Mouse (Mus musculus) kidney, adult 8-10 months (tissue): ENCODE measurements around the gene Rpap3.
A peak's percentile ranks its signal among the peaks of the same experiment; 100 is the strongest.
"Not testable (repeated sequence)": the region's sequence is repeated elsewhere in the genome, so short reads cannot be mapped to it uniquely, and the experiment has no call there.

ENCODE experiments used
- DNase-seq, 2 experiments: peaks; one replicate each; pipeline ENCODE4 v3.0.0; 2022

The Rpap3 gene

DNA sequence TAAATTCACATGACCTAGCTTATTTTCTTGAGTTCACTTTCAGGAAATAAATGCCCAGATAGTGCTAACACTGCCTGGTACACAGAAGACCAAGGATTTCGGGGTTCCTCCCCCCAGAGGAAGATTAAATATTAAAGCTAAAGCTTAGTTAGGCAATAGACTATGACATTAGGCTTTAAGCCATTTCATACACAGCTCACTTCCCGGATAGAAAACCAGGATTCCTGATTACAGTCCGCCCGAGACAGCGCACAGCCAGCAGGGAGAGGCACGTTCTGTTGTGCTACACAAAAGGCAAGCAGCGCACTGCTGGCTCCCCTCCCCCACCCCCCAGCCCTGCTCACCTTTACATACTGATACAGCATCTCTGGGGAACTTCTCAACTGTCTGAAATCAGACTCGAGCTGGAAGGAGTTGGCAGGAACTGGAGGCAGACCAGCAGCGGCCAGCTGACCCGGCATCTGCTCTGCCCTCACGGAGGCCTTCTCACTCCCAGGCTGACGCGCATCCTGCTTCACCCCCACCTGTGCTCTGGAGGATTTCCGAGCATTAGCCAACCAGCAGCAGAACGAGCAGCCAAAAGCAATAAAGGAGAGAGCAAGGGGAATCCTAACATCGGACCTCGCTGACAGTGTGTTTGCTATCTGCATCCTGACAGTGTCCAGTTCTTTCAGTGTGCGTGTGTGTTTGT is 25.5 kb downstream of the Rpap3 start:
- no peak for DNase-seq

- no peak for DNase-seq
These were observed 28.3 kb downstream of the Rpap3 start for GRCm38 (mm10) chr15:97677341-97677740.

DNA sequence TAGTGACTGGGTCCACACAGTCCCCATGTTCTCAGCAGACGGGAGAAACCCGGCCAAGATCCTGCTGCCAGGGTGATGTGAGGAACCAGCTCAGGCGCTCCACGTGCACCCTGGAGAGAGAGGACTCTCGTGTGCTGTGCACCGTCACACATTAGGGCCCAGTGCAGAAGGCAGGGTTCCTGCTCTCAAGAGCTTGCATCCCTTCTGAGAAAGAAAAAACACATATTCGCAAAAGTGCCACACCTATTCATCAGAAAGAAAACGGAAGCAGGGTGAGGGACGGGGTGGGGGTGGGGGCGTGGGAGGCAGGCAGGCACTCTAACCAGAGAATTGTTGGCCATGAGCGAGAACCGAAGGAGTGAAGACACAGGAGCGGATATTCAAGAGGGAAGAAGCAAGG is 29.7 kb downstream of the Rpap3 start:
- no peak for DNase-seq

- DNase-seq, result no peak
These were observed 31.2 kb downstream of the Rpap3 start for GRCm38 (mm10) chr15:97674423-97674822.

- DNase-seq, result no peak
These were observed 32.2 kb downstream of the Rpap3 start for GRCm38 (mm10) chr15:97673256-97674000.

GRCm38 (mm10) chr15:97672211-97672765 is 33.3 kb downstream of the Rpap3 start:
- no peak for DNase-seq

DNA sequence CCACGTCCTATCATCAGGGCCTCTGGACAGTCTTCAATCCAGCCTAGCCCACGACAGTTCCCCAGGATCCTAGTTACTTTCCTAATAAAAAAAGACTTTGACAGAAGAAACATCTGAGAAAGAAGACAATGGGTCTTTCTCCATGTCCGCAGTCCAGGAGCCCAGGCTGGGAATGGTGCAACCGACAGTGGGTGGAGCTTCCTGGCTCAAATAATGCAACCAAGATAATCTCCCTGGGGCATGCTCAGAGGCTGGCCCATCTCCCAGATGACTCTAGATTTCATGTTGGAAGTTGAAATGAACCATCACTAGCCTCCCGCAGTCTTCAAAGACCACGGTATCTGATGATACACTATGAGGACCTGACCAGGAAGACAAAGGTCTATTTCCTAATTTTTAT is 35.1 kb downstream of the Rpap3 start:
- no peak for DNase-seq

DNA sequence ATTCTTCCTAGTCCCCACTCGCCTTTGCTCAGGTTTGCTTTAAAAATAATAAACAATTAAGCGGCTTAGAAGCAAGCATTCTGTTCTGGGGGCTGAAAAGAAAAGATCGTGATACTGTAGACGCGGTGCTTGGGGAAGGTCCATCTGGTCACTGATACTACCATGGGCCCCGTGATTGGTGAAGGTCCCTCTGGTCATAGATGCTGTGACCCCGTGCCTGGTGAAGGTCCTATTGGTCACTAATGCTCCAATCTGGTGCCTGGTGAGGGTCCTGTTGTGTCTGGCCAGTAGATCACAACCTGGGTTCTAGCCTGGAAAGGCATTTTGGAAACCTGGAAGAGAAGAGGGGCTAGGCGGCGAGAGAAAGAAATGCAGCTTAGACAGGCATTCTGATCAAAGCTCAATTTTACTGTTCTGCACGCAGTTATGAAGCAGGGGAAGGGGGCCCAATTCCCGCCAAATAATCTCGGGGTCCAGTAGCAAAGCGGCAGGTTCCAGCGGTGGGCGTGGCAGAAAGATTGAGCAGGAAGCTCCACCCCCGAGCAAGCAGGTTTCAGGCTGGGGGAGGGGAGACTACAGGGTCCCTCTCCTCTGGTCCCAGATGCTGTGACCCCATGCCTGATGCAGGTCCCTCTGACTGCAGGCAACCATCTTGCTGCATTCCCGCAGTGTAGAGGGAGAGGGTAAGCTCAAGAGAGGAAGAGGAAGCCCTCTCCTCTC is 37.3 kb downstream of the Rpap3 start:
- DNase-seq, result not testable (repeated sequence)

DNA sequence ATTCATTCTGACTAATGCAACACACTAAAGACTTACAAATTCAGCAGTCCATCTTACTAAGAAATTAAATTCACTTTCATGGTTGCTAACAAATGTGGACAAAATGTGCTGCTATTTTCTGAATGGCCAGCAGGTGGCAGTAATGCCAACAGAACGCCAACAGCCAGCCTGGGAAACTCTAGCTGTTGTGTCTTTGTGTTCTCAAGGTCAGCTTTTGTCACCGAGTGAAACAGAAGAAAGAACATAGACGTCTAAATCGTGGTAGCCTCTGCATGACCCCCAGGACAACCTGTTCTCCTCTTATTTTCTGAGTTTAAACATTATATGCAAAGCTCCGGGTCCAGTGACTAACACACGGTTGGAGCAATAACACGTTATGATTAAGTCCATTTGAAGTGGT is 38.2 kb downstream of the Rpap3 start:
- DNase-seq, result peak; percentile 59 to 73

DNA sequence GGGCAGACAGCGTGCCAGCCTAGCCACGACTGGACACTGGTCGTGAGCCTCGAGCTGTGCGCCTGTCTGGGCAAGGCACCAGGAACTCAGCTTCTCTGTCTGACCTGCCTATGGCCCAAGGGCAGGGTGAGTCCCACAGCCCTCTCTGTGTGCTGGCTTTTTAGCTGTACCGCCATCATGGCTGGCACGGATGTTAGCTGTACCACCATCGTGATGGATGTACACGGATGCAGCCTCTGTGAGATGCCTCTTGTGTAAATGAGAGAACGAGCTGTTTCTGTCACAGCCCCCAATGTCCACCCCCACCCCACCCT is 39.2 kb downstream of the Rpap3 start:
- DNase-seq, result no peak

DNA sequence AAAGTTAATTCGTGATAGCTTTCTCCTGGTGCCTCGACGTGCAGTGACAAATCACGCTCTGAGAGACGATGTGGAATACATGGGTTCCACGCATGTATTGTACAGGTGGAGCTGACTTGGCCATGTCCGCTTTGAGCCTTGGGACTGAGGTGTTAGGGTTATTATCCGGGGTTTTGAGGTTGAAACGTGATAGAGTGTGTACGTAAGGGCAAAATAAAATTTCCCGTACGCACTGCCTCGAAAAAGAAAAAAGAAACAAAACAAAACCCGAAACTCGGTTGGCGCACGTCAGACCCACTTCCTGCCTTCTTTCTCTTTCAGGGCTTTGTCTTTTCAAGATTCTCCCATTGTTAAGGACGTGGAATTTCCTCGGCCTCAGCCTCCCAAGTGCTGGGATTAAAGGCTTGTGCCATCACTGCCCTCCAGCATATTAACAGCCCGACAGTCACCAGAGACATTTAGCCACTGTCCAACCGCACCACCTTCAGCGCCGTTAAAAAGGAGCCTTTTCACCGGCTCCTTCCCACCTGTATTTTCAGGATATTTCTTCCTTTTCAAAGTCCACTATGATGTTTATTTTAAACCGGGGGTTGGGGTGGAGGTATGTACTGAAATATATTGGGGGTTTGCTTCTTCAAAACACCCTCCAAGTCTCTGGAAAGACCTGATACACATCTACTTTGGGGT is 39.7 kb downstream of the Rpap3 start:
- DNase-seq, result no peak

- no peak for DNase-seq
These were observed 40.5 kb downstream of the Rpap3 start for GRCm38 (mm10) chr15:97664981-97665668.

DNA sequence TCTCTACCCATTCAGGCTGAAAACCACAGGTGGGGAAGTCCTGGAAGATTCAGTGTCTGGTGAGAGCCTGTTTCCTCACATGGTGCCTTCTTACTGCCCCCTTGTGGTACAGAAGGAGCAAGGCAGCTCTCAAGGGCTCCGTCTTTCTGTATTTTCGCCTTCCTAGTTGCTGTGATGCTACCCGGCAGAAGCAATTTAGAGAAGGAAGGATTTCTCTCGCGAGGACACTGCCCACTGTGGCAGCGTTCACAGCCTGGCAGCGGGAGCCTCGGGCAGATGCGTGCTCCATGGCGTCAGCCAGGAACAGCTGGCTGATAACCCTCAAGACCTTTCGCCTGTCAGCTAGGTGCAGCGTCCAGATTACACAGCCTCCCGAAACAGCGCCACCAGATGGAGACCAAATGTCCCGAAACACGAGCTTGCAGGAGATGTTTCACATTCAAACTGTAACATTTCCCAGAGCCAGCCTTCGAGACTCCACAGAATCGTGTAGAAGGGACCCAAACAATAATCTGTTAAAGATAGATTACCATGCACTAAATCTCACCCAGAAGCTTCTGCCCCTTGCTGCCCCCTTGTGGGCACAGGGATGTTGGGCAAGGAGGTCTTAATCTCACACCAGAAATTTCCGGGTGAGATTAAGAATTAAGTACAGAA is 41.7 kb downstream of the Rpap3 start:
- peak; percentile 48 to 73 for DNase-seq

DNA sequence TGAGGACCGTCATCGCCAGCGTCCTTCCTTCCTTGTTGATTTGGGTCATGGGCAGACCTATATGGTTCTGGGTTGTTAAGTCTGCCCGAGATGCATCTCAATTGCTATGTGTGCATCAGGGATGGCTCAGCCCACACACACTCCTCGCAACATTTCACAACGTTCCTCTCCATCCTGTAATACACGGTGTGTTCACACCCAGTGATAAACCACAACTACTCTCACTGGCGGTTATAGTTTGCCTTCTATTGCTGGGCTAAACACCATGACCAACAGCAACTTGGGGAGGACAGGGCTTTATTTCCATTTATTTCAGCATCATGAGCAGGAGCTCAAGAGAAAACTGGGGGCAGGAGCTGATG is 46.9 kb downstream of the Rpap3 start:
- no peak for DNase-seq

GRCm38 (mm10) chr15:97657856-97658754 is 47.5 kb downstream of the Rpap3 start:
- no peak for DNase-seq

DNA sequence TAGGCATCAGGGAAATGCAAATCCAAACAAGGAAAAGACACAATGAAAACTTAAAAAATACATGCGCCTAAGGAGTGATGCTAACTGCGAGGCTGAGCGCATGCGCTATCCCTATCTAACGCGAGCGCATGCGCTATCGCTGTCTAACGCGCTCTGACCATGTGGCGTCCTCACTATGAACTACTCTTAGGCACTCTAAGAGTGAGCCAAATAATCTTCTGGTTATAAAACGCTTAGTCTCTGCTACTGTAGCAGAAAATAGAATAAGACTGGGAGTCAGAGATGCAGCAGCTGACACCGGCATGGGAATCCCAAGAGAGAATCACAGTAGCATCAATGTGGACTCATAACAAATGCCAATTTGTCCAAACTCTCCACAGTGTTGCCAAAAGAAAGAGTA is 48.2 kb downstream of the Rpap3 start:
- no peak for DNase-seq

DNA sequence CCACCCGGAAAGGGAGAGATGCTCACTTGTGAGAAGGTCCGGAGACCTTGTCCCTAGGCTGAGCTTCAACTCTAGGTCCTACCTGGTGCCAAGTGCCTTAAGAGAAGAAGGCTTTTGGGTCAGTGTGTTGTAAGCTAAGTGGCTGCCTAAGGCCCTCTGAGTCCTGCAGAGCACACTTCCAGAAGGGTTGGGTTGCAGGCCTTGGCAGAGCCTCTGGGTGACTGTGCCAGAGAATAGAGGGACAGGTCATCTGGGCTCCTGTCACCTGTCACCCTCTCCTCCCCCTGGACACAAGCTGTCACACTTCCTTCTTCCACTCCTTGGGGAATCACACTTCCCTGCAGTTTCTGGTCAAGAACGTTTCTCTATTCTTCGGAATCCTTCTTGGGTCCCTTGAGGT is 55.9 kb downstream of the Rpap3 start:
- DNase-seq, result no peak

DNA sequence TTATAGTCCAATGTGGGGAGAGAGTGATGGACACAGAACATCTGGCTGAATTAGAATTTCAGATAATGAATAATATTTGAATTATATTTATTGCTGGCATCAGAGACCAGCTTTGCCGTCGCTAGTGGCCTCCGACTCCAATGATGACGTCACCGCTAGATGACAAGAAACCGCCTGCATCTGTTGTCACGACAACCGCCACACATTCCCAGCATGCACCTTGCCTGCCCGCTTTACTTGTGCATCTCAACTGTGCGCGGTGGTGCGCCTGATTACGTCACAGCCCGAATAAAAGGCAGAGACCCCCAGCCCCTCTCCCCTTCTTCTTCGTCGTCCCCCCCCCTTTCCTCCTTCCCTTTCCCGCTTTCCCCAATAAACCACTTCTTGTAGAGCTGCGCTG is 57.4 kb downstream of the Rpap3 start:
- no peak for DNase-seq

DNA sequence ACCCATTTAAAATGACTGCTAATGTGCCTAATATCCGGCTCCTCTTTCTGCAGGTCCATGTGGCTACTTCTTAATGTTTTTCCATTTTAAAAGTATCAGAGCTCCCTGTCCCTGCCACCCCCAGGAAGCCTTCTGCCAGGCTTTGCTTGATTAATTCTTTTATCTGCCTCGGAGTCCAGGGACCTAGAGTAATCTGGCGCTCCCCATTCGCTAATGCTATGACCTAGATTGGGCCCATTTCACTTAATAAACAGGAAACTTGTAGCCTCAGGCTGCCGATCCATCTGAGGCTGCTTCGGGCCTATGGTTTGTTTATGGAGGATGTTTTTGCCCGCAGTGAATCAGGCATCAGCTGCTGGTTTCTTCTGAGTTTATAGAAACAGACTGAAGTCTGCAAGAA is 59.2 kb downstream of the Rpap3 start:
- DNase-seq, result no peak

- peak in 1 of 2 experiments; percentile 47 for DNase-seq
These were observed 61.6 kb downstream of the Rpap3 start for GRCm38 (mm10) chr15:97643986-97644385.
